Mouse (Mus musculus) bone marrow macrophage, adult 2 months (primary cell): ENCODE data around the gene Rbm45.

Experiments used
- CTCF ChIP-seq: IDR thresholded peaks from 2 replicates; pipeline ENCODE4 v1.5.1; 2012; ENCODE audit warnings: low read depth, mild to moderate bottlenecking, low read length, moderate library complexity
- POLR2A ChIP-seq: IDR thresholded peaks from 2 replicates; pipeline ENCODE4 v1.6.1; 2012; ENCODE audit warnings: mild to moderate bottlenecking, low read depth, low read length, borderline replicate concordance

- TF ChIP-seq POLR2A (no peak), CTCF (no peak)
These were observed 723 bp upstream of the Rbm45 start for GRCm38 (mm10) chr2:76368861-76369660.
